Mouse (Mus musculus): ENCODE results near the gene Olfr1477. TPM values are rescaled to one million over a fixed set of nuclear protein-coding genes. Genes with fewer than 3 reads are reported as not detected.

Olfr1477 gene
- total RNA-seq (2023) = not detected

DNA sequence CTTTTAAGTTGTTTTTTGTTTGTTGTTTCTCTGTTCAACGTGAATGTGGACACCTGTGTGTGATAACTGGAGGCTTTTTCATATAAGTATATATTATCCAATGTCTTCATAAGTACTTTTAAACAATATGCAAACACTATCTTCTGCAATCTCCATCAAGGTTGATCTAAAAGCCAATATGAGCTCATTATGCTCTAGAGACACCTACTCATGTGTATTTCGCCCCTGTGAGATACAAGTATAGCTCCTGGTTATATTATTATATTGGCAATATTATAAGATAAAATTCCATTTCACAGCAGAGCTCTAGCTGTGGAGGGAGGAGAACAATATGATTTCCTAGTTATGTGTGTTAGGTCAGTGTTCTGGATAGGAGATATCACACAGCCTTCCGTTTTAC, at the start of gene Olfr1477:
Gene Olfr1477 (plus strand): TSS at position 301 of the 400 bp plus-strand sequence.

DNA sequence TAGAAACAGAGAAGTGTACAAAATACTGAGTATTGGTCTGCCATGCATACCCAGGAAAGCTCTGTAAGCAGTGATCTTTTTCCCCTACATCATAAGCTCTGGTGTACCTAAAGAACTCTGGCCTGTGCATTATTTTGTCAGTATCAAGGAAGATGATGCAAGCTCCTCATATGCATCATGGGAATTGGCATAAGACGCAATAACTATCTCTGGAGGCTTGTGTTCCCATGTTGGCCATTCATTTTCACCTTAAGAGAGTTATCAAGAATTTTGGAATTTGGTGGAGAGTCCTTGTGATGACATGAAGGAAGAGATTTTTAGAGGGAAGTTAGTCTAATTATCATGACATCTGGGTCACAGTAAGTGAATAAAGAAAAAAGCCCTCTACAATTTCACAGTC, 44.4 kb upstream of the Olfr1477 start, which contains the start of gene Olfr1472:
Gene Olfr1472 (minus strand): TSS at position 101 of the 400 bp plus-strand sequence.

DNA sequence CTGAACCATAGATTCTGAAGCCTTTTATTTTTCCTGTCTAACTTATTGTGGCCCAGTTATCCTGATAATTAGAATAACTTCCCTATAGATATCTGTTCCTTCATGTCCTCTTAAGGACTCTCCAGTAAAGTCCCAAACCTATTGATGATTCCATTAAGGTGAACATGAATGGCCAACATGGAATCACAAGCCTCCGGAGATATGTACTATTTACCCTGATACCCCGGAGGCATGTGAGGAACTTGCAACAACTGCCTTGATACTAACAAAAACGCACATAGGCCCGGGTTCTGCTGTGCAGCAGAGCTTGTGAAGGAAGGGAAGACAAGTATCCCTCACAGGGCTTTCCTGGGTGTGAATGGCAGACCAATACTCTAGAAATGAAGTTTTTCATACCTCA, 31.1 kb upstream of the Olfr1477 start, which contains the start of gene Olfr1474:
Gene Olfr1474 (plus strand): TSS at position 301 of the 400 bp plus-strand sequence.

DNA sequence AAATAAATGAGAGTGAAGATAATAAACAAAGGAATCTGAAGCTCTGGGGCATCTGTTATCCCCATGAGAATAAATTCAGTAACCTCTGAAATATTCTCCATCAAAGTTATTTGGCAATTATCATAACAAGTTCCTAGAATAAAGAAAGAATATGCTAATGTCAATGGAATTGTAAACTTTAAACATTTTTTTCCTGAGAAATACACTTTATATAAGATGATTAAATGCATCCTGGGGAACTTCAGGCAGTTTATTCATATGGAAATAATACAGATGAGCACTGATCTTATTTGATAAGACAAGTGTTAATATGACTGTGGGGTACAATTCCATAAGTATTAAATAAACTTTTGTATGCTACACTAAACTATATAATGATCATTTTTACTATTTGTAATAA, 20.2 kb upstream of the Olfr1477 start, which contains the start of gene Olfr1475:
Gene Olfr1475 (minus strand): TSS at position 101 of the 400 bp plus-strand sequence.

GRCm38 (mm10) chr19:13527613-13528012, 27.3 kb downstream of the Olfr1477 start, which contains the start of gene Olfr1480:
Gene Olfr1480, plus strand, starts transcription at chr19:13527913.

Other genes with a start within 250 kb of the Olfr1477 start
- gene Olfr1465, start 185.0 kb upstream of the Olfr1477 start, total RNA-seq (2023) = not detected
- not detected for gene Olfr1466, start 161.7 kb upstream of the Olfr1477 start, total RNA-seq (2023)
- gene Olfr1467, start 138.3 kb upstream of the Olfr1477 start, total RNA-seq (2023) = not detected
- gene Olfr1469, start 92.7 kb upstream of the Olfr1477 start, total RNA-seq (2023) = not detected
- gene Olfr1471, start 57.1 kb upstream of the Olfr1477 start, total RNA-seq (2023) = not detected
- not detected for gene Olfr1472, start 44.5 kb upstream of the Olfr1477 start, total RNA-seq (2023)
- gene Olfr1474, start 31.0 kb upstream of the Olfr1477 start, total RNA-seq (2023) = not detected
- gene Olfr1475, start 20.4 kb upstream of the Olfr1477 start, total RNA-seq (2023) = not detected
- not detected for gene Olfr1480, start 27.4 kb downstream of the Olfr1477 start, total RNA-seq (2023)
- gene Olfr1484, start 83.0 kb downstream of the Olfr1477 start, total RNA-seq (2023) = not detected
- not detected for gene Olfr1487, start 116.8 kb downstream of the Olfr1477 start, total RNA-seq (2023)
- gene Olfr1489, start 131.1 kb downstream of the Olfr1477 start, total RNA-seq (2023) = not detected
- gene Olfr1490, start 150.5 kb downstream of the Olfr1477 start, total RNA-seq (2023) = not detected
- gene Olfr1491, start 196.7 kb downstream of the Olfr1477 start, total RNA-seq (2023) = not detected
- not detected for gene Olfr1493-ps1, start 222.7 kb downstream of the Olfr1477 start, total RNA-seq (2023)
- not detected for gene Olfr1494, start 239.2 kb downstream of the Olfr1477 start, total RNA-seq (2023)